Mouse (Mus musculus) forebrain, embryonic 16.5 days (tissue): Measurements from ENCODE around the gene Camk2n1. TPM values are rescaled to one million over a fixed set of nuclear protein-coding genes. Genes with fewer than 3 reads are reported as not detected.
"Not testable (repeated sequence)": the region's sequence is repeated elsewhere in the genome, so short reads cannot be mapped to it uniquely, and the experiment has no call there.

Experiments used
- ATAC-seq: fragments of 200-750 bp; cut with Nextera tagmentation; 2 replicates; pipeline ENCODE4 v1.8.0; 2017; ENCODE audit warnings: mild to moderate bottlenecking, moderate library complexity
- H3K27ac ChIP-seq: fragments of 300-500 bp; sonication (generic); 2 replicates; pipeline ENCODE4 v1.5.1; 2014; ENCODE audit warnings: low read length, control low read depth
- H3K27me3 ChIP-seq: fragments of 300-500 bp; sonication (generic); replicated peaks from 2 replicates; pipeline ENCODE4 v1.6.1; 2014; ENCODE audit warnings: low read length; ENCODE audit not compliant: control insufficient read depth, insufficient read depth
- H3K36me3 ChIP-seq: fragments of 300-500 bp; sonication (generic); 2 replicates; pipeline ENCODE4 v1.6.1; 2014; ENCODE audit not compliant: control insufficient read depth, insufficient read depth
- H3K4me1 ChIP-seq: fragments of 300-500 bp; sonication (generic); replicated peaks from 2 replicates; pipeline ENCODE4 v1.6.1; 2014; ENCODE audit warnings: low read length; ENCODE audit not compliant: control insufficient read depth, insufficient read depth
- H3K4me2 ChIP-seq: fragments of 300-500 bp; sonication (generic); 2 replicates; pipeline ENCODE4 v1.6.1; 2014; ENCODE audit warnings: mild to moderate bottlenecking, low read length, control low read depth
- H3K4me3 ChIP-seq: fragments of 300-500 bp; sonication (generic); replicated peaks from 2 replicates; pipeline ENCODE4 v1.5.1; 2014; ENCODE audit warnings: mild to moderate bottlenecking, low read length, control low read depth
- H3K9ac ChIP-seq: fragments of 300-500 bp; sonication (generic); replicated peaks from 2 replicates; pipeline ENCODE4 v1.6.1; 2014; ENCODE audit warnings: low read depth, low read length, control low read depth
- H3K9me3 ChIP-seq: fragments of 300-500 bp; sonication (generic); 2 replicates; pipeline ENCODE4 v1.6.1; 2016; ENCODE audit warnings: low read length; ENCODE audit not compliant: control insufficient read depth
- WGBS: fragments of 180-500 bp; shearing (Covaris S2); extraction: QIAGEN DNeasy Blood & Tissue Kit; methylation state at CpG from one replicate; pipeline ENCODE4 v1.1.7; 2014; 5-methylcytosine and 5-hydroxymethylcytosine counted together
- polyA plus RNA-seq: library from polyadenylated mRNA; unstranded; fragments of >200 nt; fragmentation: Nextera tagmentation; extraction: Ambion mirVana; gene quantifications from 2 replicates; pipeline ENCODE4 v1.2.1, GENCODE M21; 2015

Gene Camk2n1
- polyA plus RNA-seq, 1 experiment from 2014 or later: 10.2 TPM

DNA sequence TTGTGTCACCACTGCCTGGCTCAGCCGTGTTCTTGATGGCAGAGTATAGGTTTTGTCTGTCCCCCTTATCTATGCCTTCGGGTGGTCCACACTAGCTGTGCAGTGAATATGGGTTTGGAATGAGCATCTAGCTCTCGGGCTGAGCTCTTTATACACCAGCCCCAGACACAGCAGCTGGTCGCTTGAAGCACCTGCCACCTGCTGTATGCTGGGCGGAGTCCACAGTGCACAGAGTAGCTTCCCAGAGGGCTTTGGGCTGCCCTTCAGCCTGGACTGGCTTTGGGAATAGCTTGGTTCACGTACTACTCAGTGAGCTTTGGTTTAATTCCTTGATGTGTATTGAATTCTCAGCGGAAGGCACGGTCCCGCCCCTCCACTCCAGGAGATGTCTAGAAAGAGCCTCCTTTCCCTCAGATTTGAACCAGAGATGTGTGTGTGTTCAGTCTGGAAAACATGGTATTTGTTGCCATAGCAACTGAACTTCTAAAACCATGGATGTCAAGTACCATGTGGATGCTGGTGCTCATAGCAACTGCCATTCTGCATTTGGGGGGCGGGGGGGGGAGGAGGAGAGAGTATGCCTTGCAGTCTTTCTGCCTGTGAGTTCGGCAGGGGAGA lies 35.7 kb upstream of the Camk2n1 start:
- H3K36me3 ChIP-seq: no peaks in the 10 kb centered on the region
- no peak overlapping the region for H3K4me3 ChIP-seq
- no peaks in the 10 kb centered on the region for H3K9me3 ChIP-seq
- no peak overlapping the region; the same call in 1 of the 2 replicates for H3K27ac ChIP-seq
- no peaks in the 10 kb centered on the region for H3K27me3 ChIP-seq
- no peak overlapping the region for H3K4me2 ChIP-seq
- H3K4me1 ChIP-seq: peaks cover 13% of the 10 kb centered on the region
- peak; percentile 54 for ATAC-seq
- 45% methylated on average over 11 of the region's 11 CpGs for WGBS
- no peak overlapping the region for H3K9ac ChIP-seq

DNA sequence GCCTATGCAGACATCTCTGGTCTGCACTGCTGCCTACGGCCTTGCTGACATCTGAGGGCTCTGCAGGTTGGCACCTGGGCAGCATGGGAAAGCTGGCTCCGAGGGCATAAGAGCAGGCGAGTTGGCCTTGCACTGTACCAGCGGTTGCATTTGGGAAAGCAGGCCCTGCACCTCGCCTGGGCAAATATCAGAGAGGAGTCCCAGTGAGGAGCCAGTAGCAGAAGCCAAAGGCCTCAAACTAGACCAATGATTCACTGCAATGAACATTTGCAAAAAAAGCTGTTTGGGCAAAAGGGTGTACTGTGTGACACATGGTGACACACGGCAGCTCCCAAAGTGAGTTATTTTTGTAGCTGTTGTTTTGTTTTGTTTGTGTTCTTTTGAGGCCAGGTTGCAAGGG lies 29.1 kb upstream of the Camk2n1 start:
- Histone ChIP-seq H3K27ac (no peak overlapping the region), H3K9me3 (no peaks in the 10 kb centered on the region), H3K27me3 (peaks cover 2% of the 10 kb centered on the region; the same call in 1 of the 2 replicates), H3K36me3 (no peaks in the 10 kb centered on the region), H3K4me2 (no peak overlapping the region), H3K9ac (no peak overlapping the region), H3K4me3 (no peak overlapping the region), H3K4me1 (no peaks in the 10 kb centered on the region)
- no peak for ATAC-seq
- WGBS: 77% methylated on average over 6 of the region's 6 CpGs

DNA sequence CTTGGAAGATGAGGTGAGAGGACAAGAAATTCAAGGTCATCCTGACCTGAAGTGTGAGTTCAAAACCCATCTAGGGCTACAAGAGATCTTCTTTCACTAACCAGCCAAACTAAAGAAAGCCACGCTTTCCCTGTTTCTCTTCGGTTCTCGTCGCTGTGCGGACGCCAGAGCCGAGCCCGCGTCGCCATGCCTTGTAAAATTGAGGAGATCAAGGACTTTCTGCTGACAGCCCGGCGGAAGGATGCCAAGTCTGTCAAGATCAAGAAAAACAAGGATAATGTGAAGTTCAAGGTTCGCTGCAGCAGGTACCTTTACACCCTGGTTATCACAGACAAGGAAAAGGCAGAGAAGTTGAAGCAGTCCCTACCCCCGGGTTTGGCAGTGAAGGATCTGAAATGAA lies 28.5 kb upstream of the Camk2n1 start:
- H3K9me3 ChIP-seq, H3K27ac ChIP-seq, H3K4me3 ChIP-seq, H3K4me2 ChIP-seq, H3K9ac ChIP-seq, ATAC-seq, H3K27me3 ChIP-seq, H3K4me1 ChIP-seq, H3K36me3 ChIP-seq: not testable (repeated sequence)
- 89% methylated on average over 13 of the region's 14 CpGs for WGBS

DNA sequence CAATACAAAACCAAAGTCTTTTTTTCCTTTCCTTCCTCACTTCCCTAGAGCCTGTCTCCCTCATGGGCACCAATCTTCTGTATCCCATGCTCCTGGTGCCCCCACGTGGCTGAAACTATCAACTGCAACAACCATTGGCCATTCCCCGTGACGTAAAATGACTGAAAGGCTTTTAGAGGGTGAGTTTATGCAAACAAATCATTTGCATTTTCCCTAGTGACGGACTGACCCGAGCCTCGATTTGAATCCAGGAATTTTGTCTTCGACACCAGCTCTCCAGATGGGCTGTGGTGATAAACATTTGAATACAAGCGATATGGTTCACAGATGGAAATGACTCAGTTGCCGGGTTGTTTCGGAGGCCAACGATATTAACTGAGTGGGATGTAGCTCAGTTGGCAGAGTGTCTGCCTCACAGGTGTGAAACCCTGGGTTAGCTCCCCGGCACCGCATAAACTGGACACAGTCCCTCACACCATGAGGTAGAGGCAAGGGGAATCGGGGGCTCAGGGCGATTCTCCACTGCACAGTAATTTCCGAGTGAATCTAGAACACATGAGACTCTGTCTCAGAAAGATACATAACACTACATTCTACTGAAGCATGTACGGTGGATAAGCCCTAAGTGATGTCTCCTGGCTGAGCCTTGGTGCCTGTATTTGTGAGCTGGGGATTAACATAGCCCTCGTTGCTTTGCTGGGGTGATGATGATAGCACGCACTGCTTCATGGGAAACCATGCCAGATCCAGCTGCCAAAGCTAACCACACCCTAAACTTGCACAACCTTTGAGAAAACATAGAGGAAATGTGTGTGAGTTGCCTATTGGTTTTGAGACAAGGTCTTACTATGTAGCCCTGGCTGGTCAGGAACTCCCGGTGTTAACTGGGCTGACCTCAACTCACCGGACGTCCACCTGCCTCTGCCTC lies 27.1 kb upstream of the Camk2n1 start:
- 40% methylated on average over 22 of the region's 22 CpGs for WGBS
- Histone ChIP-seq H3K4me1 (no peaks in the 10 kb centered on the region), H3K4me3 (no peak overlapping the region), H3K9me3 (no peaks in the 10 kb centered on the region), H3K36me3 (no peaks in the 10 kb centered on the region), H3K27ac (no peak overlapping the region), H3K9ac (no peak overlapping the region), H3K27me3 (peaks cover 2% of the 10 kb centered on the region; the same call in 1 of the 2 replicates), H3K4me2 (peak overlapping the region; percentile 35)
- peak; percentile 57; the same call in 1 of the 2 replicates for ATAC-seq

- no peak for ATAC-seq
- no peak overlapping the region for H3K27ac ChIP-seq
- H3K36me3 ChIP-seq: no peaks in the 10 kb centered on the region
- 0 out of 2 replicates have a peak, but pooled peaks cover 3% of the 10 kb centered on the region for H3K4me1 ChIP-seq
- H3K9ac ChIP-seq: no peak overlapping the region
- H3K9me3 ChIP-seq: no peaks in the 10 kb centered on the region
- WGBS: 37% methylated on average over 3 of the region's 3 CpGs
- H3K4me2 ChIP-seq: no peak overlapping the region
- no peak overlapping the region for H3K4me3 ChIP-seq
- H3K27me3 ChIP-seq: peaks cover 9% of the 10 kb centered on the region
Measured at GRCm38 (mm10) chr4:138429778-138430177, 24.3 kb upstream of the Camk2n1 start.

GRCm38 (mm10) chr4:138431340-138431739 lies 22.8 kb upstream of the Camk2n1 start:
- H3K27ac ChIP-seq: no peak overlapping the region
- no peak for ATAC-seq
- no peaks in the 10 kb centered on the region for H3K9me3 ChIP-seq
- H3K36me3 ChIP-seq: no peaks in the 10 kb centered on the region
- WGBS: 40% methylated on average over 8 of the region's 8 CpGs
- H3K4me1 ChIP-seq: peaks cover 14% of the 10 kb centered on the region
- H3K27me3 ChIP-seq: peaks cover 9% of the 10 kb centered on the region
- no peak overlapping the region for H3K4me3 ChIP-seq
- no peak overlapping the region for H3K9ac ChIP-seq
- no peak overlapping the region for H3K4me2 ChIP-seq

- peak within 1 kb of the TSS; percentile 6 for H3K27ac ChIP-seq
Measured at GRCm38 (mm10) chr4:138434347-138435316, 19.5 kb upstream of the Camk2n1 start, which contains the start of gene Mul1. Gene Mul1 (plus strand): TSS chr4:138434671.

DNA sequence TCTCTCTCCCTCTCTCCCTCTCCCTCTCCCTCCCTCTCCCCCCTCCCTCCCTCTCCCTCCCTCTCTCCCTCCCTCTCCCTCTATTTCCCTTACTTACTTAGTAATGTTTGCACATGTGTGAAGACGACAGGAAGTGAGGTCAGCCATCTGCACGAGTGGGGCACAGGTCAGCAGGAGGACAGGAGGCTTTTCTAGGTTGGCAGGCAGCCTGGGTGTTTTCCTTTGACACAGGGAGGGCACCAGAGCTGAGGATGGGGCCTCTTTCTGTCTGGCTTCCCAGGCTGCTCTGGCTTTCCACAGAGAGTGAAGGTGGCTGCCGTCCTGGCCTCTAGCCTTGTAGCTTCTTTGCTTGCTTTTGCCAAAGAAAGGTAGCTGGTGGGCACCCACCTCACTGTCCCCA lies 14.1 kb upstream of the Camk2n1 start:
- ATAC-seq: no peak
- no peak overlapping the region for H3K4me2 ChIP-seq
- no peak overlapping the region for H3K27ac ChIP-seq
- no peaks in the 10 kb centered on the region for H3K27me3 ChIP-seq
- peaks cover 14% of the 10 kb centered on the region for H3K36me3 ChIP-seq
- no peaks in the 10 kb centered on the region for H3K9me3 ChIP-seq
- WGBS: 74% methylated on average over 3 of the region's 3 CpGs
- no peak overlapping the region for H3K4me3 ChIP-seq
- no peak overlapping the region for H3K9ac ChIP-seq
- H3K4me1 ChIP-seq: peaks cover 9% of the 10 kb centered on the region

More at GRCm38 (mm10) chr4:138434347-138435316, 19.5 kb upstream of the Camk2n1 start, which contains the start of gene Mul1:
- peaks cover 7% of the 10 kb centered on the region for H3K27me3 ChIP-seq
- peaks cover 5% of the 10 kb centered on the region; the same call in 1 of the 2 replicates for H3K36me3 ChIP-seq
- peak within 1 kb of the TSS; percentile 88 for H3K4me2 ChIP-seq
- 1% methylated on average over 64 of the region's 64 CpGs for WGBS
- H3K9me3 ChIP-seq: no peaks in the 10 kb centered on the region
- peak within 1 kb of the TSS; percentile 71 for H3K9ac ChIP-seq
- ATAC-seq: peak; percentile 93
- H3K4me1 ChIP-seq: peaks cover 14% of the 10 kb centered on the region
- peak within 1 kb of the TSS; percentile 65 for H3K4me3 ChIP-seq
